Mouse (Mus musculus) natural killer cell, adult 2 months (primary cell): Measurements from ENCODE around the gene Inca1.

Experiments used
- DNase-seq, 2 experiments: peaks; one replicate each; pipeline ENCODE4 v3.0.0; 2022; ENCODE audit warnings: low spot score in 2 of 2

Inca1 gene

DNA sequence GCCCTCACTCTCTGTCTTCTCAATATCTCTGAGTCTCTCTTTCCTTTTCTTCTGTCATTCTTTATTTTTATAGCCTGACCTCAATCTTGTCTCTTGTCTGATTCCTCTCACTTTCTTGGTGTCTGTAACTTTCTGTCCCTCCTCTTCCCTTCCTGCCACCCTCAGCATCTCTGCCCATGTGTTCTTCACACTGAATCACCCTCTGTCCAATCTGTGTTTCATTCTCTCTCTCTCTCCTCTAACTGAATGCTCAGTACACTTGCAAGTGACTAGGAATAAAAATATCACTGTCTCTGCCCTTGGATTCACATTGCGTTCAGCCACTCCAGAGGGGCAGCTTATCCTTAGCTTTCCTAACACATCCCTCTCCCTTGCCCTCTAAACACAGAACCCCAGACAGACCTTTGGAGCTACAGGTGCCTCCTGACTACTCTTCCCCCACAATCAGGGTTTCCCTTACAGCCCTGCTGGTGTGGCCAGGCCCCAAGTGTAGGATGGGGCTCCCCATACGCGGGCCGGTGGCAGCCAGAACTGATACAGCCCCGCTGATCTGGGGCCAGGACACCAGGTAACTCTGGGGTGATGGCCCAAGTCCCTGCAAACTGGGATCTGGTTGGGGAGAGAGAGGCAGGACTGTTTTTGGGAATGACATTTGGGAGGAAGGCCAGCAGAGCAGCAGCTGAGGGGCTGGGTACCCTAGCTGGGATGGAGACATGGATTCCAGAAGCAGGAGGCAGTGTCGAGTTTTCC lies 2.2 kb upstream of the Inca1 start:
- no peak for DNase-seq

DNA sequence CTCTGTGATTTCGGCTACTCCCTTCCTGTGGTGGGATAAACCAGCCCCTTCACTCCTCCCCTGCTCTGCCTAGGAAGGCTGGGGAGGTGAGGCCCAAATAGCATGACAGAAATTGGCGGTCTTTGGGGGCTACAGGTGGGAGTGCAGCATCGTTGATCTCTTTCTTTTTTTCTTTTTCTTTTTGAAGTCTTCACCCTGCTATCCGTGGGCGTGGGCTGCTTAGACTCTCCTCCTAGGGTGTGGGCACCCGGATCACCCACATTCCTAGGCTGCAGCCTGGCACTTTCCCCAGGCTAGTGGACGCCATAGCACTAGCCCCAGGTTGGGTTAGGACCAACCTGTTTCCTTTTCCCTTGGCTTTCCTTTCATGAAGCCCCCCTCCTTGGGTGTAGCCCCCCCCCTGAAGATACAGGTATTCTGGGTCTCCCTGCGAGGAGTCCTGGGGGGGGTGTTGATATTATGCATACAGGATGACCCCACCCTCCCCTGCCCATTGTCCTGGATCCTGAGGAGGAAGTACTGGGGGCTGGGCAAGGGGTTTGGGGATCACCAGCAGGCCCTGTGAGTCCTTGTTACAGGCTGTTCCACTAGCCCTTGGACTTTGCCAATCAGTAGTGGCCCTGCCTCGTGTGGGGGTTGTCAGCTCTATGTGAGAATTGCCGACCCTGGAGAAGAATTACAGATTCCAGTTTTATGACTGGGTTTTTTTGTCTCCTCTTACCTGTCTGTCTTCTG lies 1.4 kb upstream of the Inca1 start:
- DNase-seq = no peak

DNA sequence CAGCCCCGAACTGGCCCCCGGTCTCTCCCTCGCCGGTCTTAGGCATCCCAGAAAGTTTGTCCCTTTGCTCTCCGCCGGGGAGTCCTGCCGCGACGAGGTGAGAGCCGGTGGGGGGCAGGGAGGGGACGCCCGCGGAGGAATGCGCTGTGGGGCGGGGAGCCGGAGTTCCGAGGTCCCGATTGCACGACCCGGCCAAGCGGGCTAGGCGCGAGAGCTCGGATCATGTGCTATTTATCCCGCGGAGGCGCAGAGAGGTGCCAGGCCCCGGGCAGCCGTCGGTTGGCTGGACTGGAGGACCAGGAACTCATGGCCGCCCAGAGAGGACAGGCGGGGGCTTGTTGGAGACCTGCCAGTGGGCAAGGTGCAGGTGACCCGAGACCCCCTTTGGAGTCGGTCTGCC lies 658 bp upstream of the Inca1 start:
- DNase-seq = peak; percentile 44 to 55

DNA sequence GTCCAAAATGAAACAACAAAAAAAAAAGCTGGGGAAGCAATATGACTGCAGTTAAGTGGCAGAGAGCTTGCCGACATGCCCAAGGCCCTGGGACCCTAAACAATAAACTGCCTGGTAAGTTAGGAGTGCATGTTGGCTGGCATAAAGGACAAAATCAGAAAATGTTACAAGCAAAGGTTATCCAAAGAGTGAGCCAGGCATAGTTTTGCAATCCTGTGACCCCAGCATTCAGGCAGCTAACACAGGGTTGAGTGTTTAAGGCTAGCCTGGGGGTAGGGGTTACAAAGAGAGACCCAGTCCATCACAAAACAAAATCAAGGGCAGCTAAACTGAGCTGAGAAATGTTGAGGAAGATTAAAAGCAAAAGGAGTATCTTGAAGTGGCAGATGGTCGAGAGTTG lies 904 bp downstream of the Inca1 start:
- DNase-seq = no peak

DNA sequence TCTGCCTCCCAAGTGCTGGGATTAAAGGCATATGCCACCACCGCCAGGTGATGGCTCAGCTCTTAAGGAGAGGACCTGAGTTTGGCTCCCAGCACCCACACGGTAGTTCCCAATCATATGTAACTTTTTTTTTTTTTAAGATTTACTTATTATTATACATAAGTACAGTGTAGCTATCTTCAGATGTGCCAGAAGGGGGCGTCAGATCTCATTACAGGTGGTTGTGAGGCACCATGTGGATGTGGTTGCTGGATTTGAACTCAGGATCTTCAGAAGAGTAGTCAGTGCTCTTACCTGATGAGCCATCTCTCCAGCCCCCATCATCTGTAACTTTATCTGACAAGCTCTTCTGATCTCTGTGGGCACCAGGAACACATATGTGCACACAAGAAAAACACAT lies 2.6 kb downstream of the Inca1 start:
- DNase-seq = peak in 1 of 2 experiments; percentile 35

DNA sequence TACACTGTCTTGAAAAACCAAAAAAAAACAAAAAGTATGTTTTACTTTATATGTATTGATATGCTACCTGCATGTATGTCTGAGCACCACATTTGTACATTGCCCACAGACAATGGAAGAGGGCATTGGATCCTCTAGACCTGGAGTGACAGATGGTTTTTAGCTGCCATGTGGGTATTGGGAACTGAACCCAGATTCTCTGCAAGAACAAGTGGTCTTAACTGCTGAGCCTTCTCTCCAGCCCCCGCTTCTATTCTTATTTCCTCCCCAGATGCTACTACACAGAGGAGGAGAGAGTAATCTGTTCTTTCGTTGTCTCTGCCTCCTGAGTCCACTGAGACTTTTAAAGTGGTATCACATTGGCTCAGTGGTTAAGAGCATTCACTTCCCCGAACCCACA lies 6.5 kb downstream of the Inca1 start:
- no peak for DNase-seq

DNA sequence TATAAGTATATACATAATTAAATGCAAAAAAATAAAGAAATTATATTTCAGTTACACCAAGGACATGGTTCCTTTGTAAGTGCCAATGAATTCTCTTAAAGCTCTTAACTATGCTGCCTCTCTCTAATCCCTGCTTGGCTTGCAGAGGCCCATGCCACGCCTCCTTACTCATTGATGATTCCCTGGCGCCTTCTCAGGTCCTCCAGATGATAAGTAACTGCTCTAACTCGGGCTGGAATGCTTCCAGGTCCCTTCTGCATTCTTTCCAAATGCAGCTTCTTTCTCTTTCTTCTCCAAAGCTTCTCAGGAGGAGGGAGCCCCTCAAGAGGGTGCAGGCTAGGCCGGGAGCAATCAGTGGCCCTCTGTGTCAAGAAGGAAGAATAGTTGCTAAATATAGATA lies 10.4 kb downstream of the Inca1 start:
- DNase-seq = no peak

DNA sequence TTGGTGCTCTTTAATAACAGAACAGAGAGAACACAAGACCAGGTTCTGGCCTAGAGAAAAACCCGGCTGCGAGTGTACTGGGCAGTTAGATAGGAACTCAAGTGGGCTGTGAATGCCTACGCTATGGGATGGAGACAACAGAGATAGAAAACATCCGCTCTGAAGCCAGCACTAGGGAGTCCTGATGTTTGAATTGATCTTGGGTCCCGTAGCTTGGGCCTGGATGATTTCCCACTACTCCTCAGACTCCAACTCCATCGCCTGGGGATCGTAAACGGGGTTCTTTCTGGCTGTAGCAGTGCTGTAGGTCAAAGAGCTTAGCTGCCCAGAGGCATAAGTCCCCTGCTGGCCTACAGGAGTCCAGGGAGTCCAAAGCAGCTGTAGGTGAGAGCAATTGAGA lies 11.6 kb downstream of the Inca1 start:
- DNase-seq = no peak

DNA sequence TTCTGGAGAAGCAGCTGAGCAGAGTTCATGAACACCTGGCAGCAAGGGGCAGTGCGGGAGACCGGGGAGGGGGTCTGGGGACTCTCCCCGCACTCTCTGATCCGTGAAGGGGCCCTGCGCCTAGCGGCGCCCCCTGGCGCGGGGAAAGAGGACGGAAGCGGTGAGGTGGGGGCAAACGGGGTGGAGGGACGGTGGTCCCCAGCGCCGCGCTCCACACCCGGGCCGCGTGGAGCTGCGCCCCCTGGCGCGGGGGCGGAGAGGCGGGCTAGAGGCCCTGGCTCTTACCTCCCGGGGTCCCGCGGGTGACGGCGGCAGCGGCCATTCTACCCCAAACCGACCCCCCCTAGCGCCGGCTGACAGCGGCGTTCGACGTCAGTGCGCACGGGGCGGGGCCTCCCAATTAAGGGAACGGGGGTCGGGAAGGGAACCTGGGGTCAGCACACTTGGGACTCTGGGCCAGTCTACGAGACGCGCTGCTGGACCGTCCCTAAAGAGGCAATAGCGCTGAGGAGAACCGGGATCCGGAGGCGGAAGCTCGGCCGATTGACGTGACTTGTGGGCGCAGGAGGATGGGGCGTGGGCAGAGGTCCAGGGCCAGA lies 12.3 kb downstream of the Inca1 start, which contains the start of gene Camta2:
TSS of gene Camta2 (minus strand) at position 505 of the 599 bp plus-strand sequence.
- peak; percentile 77 to 78 for DNase-seq

DNA sequence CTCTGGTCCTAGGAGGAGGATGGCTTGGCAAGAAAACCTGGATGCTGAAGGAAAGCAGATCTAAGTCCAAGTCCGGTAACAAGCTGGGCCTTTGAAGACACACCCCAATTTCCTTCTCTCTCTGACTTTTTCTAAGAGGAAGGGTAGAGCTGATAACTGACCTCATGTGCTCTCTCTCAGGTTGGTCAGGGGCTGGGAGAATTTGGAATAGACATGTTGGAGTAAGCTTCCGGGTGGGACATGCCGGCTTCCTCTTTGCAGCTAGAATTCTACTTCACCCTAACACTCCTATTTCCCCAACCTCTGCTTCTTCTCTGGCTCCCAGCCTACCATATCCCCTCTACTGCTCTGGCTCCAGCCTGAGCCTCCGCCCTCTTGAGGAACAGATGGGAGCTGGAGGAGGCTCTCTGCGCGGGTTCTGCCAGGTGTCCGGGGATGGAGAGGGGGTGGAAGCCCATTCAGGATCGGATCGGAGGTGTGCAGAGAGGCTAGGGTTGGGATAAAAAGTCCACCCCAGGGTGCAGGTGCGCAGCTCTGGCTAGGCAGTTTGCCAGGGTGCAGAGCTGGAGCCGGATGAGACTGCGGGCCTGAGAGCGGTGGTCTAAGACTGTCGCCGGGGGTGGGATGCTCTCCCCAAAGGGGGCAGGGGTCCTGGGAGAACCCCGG lies 12.9 kb downstream of the Inca1 start:
- no peak for DNase-seq

DNA sequence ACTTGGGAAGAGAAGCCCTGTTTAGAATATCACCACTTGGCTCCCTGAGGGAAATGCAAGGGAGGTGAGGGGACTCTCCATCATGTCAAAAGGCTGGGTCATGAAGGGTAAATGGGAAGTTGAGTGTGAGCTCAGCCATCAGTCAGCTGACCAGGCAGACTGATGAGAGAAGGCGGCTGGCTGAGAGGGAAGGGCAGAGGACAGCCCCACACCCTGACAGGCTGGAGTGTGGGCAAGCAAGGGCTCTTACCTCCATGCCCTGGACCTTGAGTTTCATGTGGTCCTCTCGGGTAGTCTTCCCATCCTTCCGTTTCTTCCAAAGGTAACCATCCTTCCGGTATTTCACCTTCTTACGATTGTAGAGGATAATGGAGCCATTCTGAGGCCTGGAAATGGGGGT lies 16.3 kb downstream of the Inca1 start:
- DNase-seq = no peak

DNA sequence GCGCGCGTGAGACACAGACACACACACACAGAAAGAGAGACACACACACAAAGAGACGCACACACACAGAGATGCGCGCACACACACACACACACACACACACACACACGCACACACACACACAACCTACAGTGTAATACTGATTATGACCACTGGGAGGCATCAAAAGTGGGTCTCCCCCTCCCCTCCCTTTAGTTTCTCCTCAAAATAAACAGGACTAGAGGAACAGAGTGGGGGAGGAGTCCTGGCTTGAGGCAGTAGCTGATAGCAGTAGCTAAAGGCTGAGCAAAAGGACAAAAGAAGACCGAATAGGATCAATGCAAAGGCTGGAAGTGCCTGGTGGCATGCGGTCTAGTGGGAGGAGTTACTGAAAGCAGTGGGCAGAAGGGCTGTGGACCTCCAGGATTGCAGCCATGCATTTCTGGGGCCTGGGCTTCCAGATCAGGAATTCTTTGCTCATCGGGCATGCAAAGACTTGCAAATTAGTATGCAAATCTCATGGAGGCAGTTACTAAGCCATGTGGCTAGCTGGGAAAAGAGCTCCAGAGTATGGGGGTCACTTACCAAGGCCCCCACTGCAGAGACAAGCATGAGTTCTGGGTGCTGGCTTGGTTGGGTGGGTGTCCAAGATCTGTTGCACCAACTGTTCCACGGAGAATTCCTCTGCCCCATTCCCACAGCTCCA lies 17.9 kb downstream of the Inca1 start:
- peak; percentile 21 to 34 for DNase-seq

DNA sequence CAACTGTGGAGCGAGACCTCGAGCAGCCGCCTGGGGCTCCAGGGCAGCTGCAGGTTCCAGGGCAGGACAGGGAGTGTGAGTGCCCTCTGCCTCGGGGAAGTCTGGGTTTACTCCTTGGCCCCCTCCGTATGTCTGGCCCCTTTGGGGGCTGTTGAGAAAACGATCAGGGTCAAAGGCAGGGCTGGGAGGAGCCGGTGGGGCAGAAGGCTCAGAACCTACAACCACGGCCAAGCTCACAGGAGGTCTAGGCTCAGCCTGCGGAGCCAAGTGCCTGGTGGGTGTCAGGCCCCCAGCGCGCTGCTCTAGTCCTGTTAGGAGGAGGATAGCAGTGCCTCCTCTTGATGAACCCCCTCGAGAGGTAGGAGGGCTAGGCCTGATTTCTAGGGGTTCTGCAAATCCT lies 18.8 kb downstream of the Inca1 start:
- no peak for DNase-seq

DNA sequence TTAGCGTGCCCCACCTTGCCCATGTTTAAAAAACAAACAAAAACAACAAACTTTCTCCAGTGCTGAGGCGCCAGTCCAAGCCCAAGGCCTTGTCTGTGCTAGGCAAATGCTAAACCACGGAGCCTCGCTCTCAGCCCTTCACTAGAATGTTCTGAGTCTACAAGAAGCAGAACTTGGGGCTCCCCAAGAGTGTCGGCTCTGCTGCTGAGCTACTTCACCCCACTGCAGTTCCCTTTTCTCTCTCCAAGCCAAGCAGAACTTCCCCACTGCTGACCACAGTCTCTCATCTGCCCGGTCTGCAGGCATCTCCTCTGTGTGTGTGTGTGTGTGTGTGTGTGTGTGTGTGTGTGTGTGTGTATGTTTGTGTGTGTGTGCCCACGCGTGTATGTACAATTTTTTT lies 20.1 kb downstream of the Inca1 start:
- peak in 1 of 2 experiments; percentile 56 for DNase-seq

DNA sequence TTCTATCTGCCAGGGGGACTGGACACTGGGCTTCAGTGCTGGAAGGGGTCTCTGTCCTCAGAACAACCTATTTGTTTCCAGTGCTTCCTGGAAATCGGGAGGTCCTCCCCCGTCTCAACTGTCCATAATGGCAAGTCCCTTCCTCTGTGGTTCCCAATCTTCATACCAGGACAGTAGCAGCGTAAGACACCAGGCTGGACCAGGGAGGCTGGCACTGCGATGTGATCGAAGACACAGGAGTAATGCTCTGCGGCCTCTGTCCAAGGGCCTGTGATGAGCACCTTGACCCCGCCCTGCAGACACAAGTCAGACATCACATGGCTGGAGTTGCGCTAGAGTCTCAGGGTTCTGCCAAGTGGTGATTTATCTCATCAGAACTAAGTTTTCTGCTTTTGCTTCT lies 20.6 kb downstream of the Inca1 start:
- no peak for DNase-seq

DNA sequence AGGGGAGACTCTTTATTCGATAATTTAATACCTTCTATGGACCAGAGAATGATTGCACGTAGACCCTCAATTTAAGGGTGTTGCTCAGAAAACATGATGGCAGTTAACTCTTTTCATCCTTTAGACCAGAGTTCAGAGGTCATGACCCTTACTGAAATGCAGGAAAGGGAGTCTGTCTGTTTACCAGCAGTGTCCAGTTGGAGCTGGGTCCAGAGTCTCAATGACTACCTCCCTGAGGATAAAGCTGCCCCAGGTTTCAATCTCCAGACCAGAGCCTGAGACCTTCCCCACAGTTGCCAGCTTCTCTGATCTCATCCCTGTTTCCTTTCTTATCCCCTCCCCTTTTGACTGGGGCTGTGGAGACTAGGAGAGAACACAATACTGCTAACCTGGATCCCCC lies 21.4 kb downstream of the Inca1 start:
- no peak for DNase-seq

DNA sequence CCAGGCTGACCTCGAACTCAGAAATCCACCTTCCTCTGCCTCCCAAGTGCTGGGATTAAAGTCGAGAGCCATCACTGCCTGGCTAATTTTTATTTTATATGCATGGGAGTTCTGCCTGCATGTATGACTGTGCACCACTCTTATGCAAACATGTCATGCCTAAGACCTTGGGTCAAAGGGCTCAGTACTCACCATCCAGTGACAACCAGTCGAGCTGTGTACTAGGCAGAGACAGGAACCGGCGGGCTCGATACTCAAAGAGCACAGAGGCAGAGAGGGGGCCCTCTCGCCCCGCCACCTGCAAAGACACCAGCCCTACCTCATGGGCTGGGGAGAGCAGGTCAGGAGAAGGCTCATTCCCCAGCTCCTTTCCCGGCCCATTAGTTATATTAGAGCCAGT lies 21.9 kb downstream of the Inca1 start:
- no peak for DNase-seq

DNA sequence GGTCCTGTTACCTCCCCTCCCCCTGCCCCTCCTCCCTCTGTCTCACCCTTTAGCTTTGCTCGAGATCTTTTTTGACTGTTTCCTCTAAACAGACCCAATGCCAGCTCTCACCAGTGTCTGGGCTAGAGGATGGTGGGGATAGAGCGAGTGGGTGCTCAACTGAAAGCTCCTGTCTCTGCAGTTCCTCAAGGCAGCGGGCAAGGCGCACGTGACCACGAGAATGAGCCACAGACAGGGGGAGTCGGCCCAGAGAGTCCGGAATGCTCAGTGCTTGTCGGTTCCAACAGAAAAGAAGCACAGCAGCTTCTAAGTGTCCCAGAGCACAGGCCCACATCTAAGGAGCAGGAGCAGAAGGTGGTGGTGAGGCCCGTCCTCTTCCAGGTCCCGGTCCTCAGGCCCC lies 25.5 kb downstream of the Inca1 start:
- no peak for DNase-seq

DNA sequence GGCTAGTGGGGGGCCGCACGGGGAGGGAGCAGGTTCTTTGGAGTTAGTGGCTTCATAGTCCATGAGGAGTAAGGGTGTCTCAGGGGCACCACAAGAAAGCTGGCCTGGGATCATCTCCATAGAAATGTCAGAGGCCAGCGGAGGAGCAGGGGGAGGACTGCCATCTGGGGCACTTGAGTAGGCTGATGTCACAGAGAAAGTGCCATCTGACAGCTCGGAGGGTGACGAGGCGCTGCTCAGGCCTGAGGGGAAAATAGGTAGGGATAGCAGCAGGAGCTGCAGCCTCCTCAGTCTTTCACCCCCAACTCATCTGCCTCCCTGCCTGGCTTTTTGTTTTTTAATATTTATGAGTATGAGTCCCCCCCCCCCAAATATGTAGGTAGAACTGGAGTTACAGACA lies 25.9 kb downstream of the Inca1 start:
- DNase-seq = no peak

DNA sequence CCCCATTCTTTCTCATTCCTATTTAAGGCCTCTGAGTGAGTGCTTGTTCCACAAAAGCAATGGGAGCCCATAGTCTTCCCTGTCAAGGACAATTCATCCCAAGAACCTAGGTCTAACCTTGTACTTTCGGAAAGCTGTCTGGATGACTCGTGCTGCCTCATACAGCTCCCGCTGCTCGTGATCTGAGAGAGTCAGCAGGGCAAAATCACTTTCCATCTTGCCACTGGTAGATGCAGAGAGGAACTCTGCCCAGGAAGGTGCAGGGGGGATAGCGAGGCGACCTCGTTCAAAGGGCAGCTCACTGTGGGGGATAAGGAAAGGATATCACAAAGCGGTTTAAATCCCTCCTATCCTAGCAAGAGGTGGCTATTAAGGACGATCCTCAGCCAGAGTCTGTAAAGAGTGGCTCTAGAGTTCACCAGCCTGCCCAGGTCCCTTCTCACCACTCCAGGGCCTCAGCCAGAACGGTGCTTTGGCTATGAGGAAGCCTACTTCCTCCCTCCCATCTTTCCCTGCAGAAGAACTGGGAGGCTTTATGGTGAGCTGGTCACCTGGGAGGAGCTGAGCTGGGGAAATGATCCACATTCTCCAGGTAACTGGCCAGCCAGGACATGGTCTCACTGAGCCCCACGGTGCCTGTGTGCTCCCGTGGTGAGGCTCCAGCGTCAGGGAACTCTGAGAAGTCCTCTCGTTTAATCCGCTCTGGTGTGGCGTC lies 28.5 kb downstream of the Inca1 start:
- no peak for DNase-seq

DNA sequence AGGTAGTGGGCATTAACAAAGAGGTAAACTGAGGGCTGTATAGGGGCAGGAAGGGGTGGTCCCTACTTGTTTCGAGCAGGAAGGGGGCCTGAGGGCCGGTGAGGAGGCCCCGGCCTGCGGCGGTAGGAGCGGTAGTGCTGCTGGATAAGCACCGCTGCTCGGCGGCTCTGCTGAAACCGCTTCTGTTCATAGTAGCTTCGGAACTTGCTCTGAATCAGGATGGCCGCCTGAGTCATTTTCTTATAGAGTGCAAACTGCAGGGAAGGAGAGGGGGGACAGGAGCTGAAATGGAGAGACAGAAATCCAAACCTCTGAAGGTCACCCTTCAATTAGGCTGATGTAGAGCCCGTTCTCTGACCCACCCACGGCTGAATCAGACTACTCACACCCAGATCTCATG lies 29.5 kb downstream of the Inca1 start:
- DNase-seq = no peak
